Mouse (Mus musculus): ENCODE measurements around the gene Gm49322.
"Not testable (repeated sequence)": the region's sequence is repeated elsewhere in the genome, so short reads cannot be mapped to it uniquely, and the experiment has no call there.

- not testable (repeated sequence) for TF ChIP-seq CTCF, EP300 (IDR thresholded peaks at IDR 0.05)
Observed at GRCm38 (mm10) chr10:80605721-80606120, at the start of gene Gm49322.

All from lung, postnatal 0 days (tissue).